Comparison of ENCODE assay signal across 10 mouse cellular contexts in the genomic region with DNA sequence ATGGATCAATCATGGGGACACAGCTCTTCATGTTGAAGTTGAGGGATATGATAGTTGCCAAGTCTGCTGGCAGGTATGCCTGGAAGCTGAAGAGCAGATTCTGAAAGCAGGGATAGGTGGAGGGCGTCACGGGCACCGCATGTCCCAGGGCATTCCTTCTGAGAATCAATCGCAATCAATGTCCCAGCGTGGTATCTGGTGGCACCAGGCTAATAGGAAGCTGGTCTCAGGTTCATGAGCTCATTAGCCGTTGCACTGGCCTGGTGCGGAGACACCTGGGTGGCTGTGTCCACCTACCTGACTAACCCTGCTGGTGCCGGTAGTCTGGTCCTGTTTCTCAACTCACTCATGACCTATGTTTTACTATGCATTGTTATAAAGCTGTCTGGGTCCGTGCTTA. TPM values are rescaled to one million over a fixed set of nuclear protein-coding genes. Genes with fewer than 3 reads are reported as not detected.
DNase-seq lines count a peak whose midpoint lies in the region; ATAC-seq and TF ChIP-seq lines count a peak whose summit lies in the region.
"Had no signal": no experiment of that assay in that cellular context is flagged by ENCODE, and none has a peak within 500 bp of the region (broad histone marks: within the 10 kb centered on the region; RNA-seq: fewer than 3 reads in every experiment).

No protein-coding gene starts in this region.

- H3K36me3 ChIP-seq in forebrain, embryonic 14.5 days (ENCODE audit: control insufficient read depth, insufficient read depth, low read length) = no peaks in the 10 kb centered on the region
- H3K36me3 ChIP-seq in forebrain, embryonic 15.5 days = no peaks in the 10 kb centered on the region
- H3K36me3 ChIP-seq in kidney, embryonic 14.5 days (ENCODE audit: control insufficient read depth, insufficient read depth, low read length) = no peaks in the 10 kb centered on the region; the same call in 1 of the 2 replicates
- no peaks in the 10 kb centered on the region for H3K36me3 ChIP-seq in kidney, adult 2 months (ENCODE audit: control insufficient read depth, insufficient read depth, low read length)
- peaks cover 14% of the 10 kb centered on the region; the same call in 1 of the 2 replicates for H3K36me3 ChIP-seq in embryonic facial prominence, embryonic 15.5 days
- peaks cover 51% of the 10 kb centered on the region for H3K36me3 ChIP-seq in limb, embryonic 13.5 days

- no peaks in the 10 kb centered on the region for H3K27me3 ChIP-seq in forebrain, embryonic 14.5 days (replicated peaks; ENCODE audit: control insufficient read depth, insufficient read depth, low read length)
- H3K27me3 ChIP-seq in forebrain, embryonic 15.5 days = no peaks in the 10 kb centered on the region
- no peaks in the 10 kb centered on the region for H3K27me3 ChIP-seq in kidney, embryonic 14.5 days (ENCODE audit: control insufficient read depth, insufficient read depth, low read length)
- H3K27me3 ChIP-seq in kidney, adult 2 months (replicated peaks; ENCODE audit: control insufficient read depth, insufficient read depth, low read length) = no peaks in the 10 kb centered on the region
- no peaks in the 10 kb centered on the region for H3K27me3 ChIP-seq in embryonic facial prominence, embryonic 15.5 days
- no peaks in the 10 kb centered on the region for H3K27me3 ChIP-seq in limb, embryonic 13.5 days
- H3K27me3 ChIP-seq: CH12.LX had no signal

- no peaks in the 10 kb centered on the region for H3K4me1 ChIP-seq in forebrain, embryonic 14.5 days (ENCODE audit: control insufficient read depth, insufficient read depth, low read length)
- no peaks in the 10 kb centered on the region for H3K4me1 ChIP-seq in forebrain, embryonic 15.5 days
- H3K4me1 ChIP-seq in kidney, embryonic 14.5 days (ENCODE audit: control insufficient read depth, insufficient read depth, low read length) = 0 out of 2 replicates have a peak, but pooled peaks cover 6% of the 10 kb centered on the region
- H3K4me1 ChIP-seq in kidney, adult 2 months (ENCODE audit: control insufficient read depth, insufficient read depth, low read length) = peaks cover 4% of the 10 kb centered on the region; the same call in 1 of the 2 replicates
- peaks cover 11% of the 10 kb centered on the region; the same call in 1 of the 2 replicates for H3K4me1 ChIP-seq in embryonic facial prominence, embryonic 15.5 days
- peaks cover 28% of the 10 kb centered on the region for H3K4me1 ChIP-seq in limb, embryonic 13.5 days
- H3K4me1 ChIP-seq: heart, embryonic 10.5 days had no signal

- no peak for DNase-seq in forebrain, embryonic 14.5 days (ENCODE audit: low spot score)
- DNase-seq in kidney, adult 2 months = no peak
- no peak for DNase-seq in gastrocnemius, postnatal 14 days

- H3K4me2 ChIP-seq in forebrain, embryonic 14.5 days (ENCODE audit: low read length) = no peak overlapping the region
- no peak overlapping the region for H3K4me2 ChIP-seq in forebrain, embryonic 15.5 days (replicated peaks)
- H3K4me2 ChIP-seq in kidney, embryonic 14.5 days (replicated peaks; ENCODE audit: low read depth, low read length) = no peak overlapping the region
- H3K4me2 ChIP-seq in embryonic facial prominence, embryonic 15.5 days (replicated peaks) = no peak overlapping the region
- peak overlapping the region; percentile 35 for H3K4me2 ChIP-seq in limb, embryonic 13.5 days (replicated peaks)

- H3K9me3 ChIP-seq in forebrain, embryonic 14.5 days (replicated peaks; ENCODE audit: control insufficient read depth, low read length) = no peaks in the 10 kb centered on the region
- H3K9me3 ChIP-seq in forebrain, embryonic 15.5 days = no peaks in the 10 kb centered on the region
- H3K9me3 ChIP-seq in kidney, embryonic 14.5 days (ENCODE audit: control insufficient read depth, low read length) = peaks cover 9% of the 10 kb centered on the region; the same call in 1 of the 2 replicates
- H3K9me3 ChIP-seq in embryonic facial prominence, embryonic 15.5 days (replicated peaks) = no peaks in the 10 kb centered on the region
- H3K9me3 ChIP-seq in limb, embryonic 13.5 days = peaks cover 14% of the 10 kb centered on the region; the same call in 1 of the 2 replicates

- 81% methylated on average over 9 of the region's 9 CpGs for WGBS in forebrain, embryonic 14.5 days
- WGBS in forebrain, embryonic 15.5 days = 79% methylated on average over 9 of the region's 9 CpGs
- 58% methylated on average over 9 of the region's 9 CpGs for WGBS in kidney, embryonic 14.5 days
- WGBS in kidney, adult 2 months = 70% methylated on average over 9 of the region's 9 CpGs
- WGBS in embryonic facial prominence, embryonic 15.5 days = 60% methylated on average over 9 of the region's 9 CpGs
- WGBS in limb, embryonic 13.5 days = 21% methylated on average over 9 of the region's 9 CpGs

- 0 out of 2 replicates have a peak overlapping the region, but pooled peaks have one; percentile 1 for H3K27ac ChIP-seq in forebrain, embryonic 14.5 days (ENCODE audit: low read depth, low read length)
- H3K27ac ChIP-seq in forebrain, embryonic 15.5 days (replicated peaks) = no peak overlapping the region
- H3K27ac ChIP-seq in kidney, embryonic 14.5 days (ENCODE audit: low read depth, low read length) = no peak overlapping the region
- H3K27ac ChIP-seq in kidney, adult 2 months (ENCODE audit: insufficient read depth, low read depth, low read length) = no peak overlapping the region
- H3K27ac ChIP-seq in embryonic facial prominence, embryonic 15.5 days (replicated peaks) = peak overlapping the region; percentile 29; the same call in 1 of the 2 replicates
- peak overlapping the region; percentile 63; the same call in 1 of the 2 replicates for H3K27ac ChIP-seq in limb, embryonic 13.5 days
- H3K27ac ChIP-seq: heart, embryonic 10.5 days; liver, embryonic 14.5 days had no signal

- no peak overlapping the region for H3K9ac ChIP-seq in forebrain, embryonic 14.5 days (ENCODE audit: low read length)
- no peak overlapping the region for H3K9ac ChIP-seq in forebrain, embryonic 15.5 days (replicated peaks)
- H3K9ac ChIP-seq in kidney, embryonic 14.5 days (ENCODE audit: low read depth, low read length) = no peak overlapping the region
- H3K9ac ChIP-seq in embryonic facial prominence, embryonic 15.5 days = no peak overlapping the region
- H3K9ac ChIP-seq in limb, embryonic 13.5 days = peak overlapping the region; percentile 45; the same call in 1 of the 2 replicates
- H3K9ac ChIP-seq: liver, embryonic 14.5 days had no signal

- intact Hi-C loops in gastrocnemius, postnatal 14 days (cut with DNase I; ENCODE audit: low total_unique reads) = loop anchor here (5.0 to 10.0 kb wide), 3 partner anchors 59 to 312 kb away; no protein-coding TSS in a partner anchor

- no peak overlapping the region for H3K4me3 ChIP-seq in forebrain, embryonic 14.5 days (ENCODE audit: low read depth, low read length)
- no peak overlapping the region for H3K4me3 ChIP-seq in forebrain, embryonic 15.5 days
- H3K4me3 ChIP-seq in kidney, embryonic 14.5 days (ENCODE audit: low read length) = no peak overlapping the region
- H3K4me3 ChIP-seq in kidney, adult 2 months (ENCODE audit: insufficient read depth, low read depth, low read length) = no peak overlapping the region
- H3K4me3 ChIP-seq in embryonic facial prominence, embryonic 15.5 days (replicated peaks) = no peak overlapping the region
- H3K4me3 ChIP-seq in limb, embryonic 13.5 days = no peak overlapping the region
- H3K4me3 ChIP-seq: heart, embryonic 10.5 days had no signal

- no peak for TF ChIP-seq POLR2A in kidney, adult 2 months (IDR thresholded peaks at IDR 0.05; ENCODE audit: low read depth, low read length)

- TF ChIP-seq CTCF in kidney, adult 2 months (conservative IDR thresholded peaks at IDR 0.05; ENCODE audit: insufficient read depth, insufficient read length, low read depth, low read length) = no peak

- peak; percentile 29; the same call in 1 of the 2 replicates for ATAC-seq in forebrain, embryonic 14.5 days
- no peak for ATAC-seq in forebrain, embryonic 15.5 days (replicated peaks)
- peak; percentile 33; the same call in 1 of the 2 replicates for ATAC-seq in kidney, embryonic 14.5 days (ENCODE audit: low FRiP score, low TSS enrichment)
- no peak for ATAC-seq in embryonic facial prominence, embryonic 15.5 days (ENCODE audit: insufficient number of reproducible peaks, low FRiP score, low TSS enrichment, low read depth)
- no peak; the same call in 1 of the 2 replicates for ATAC-seq in limb, embryonic 13.5 days (ENCODE audit: low FRiP score, low read depth)

RNA-seq across cellular contexts. Expression of gene Prickle1, which starts 19.3 kb away (rescaled TPM):
- polyA plus RNA-seq in forebrain, embryonic 14.5 days (2014; fragmentation: Nextera tagmentation; extraction: Ambion mirVana) = 11.0 and 15.6 TPM in 2 replicates
- polyA plus RNA-seq in forebrain, embryonic 15.5 days (2015; fragmentation: Nextera tagmentation; extraction: Ambion mirVana) = 13.9 and 18.0 TPM in 2 replicates
- 12.6 and 27.7 TPM in 2 replicates for polyA plus RNA-seq in kidney, embryonic 14.5 days (2014; fragmentation: Nextera tagmentation; extraction: Ambion mirVana)
- 5.9 and 6.1 TPM in 2 replicates for polyA plus RNA-seq in kidney, adult 2 months (2012; rRNA removed)
- polyA plus RNA-seq in embryonic facial prominence, embryonic 15.5 days (2015; fragmentation: Nextera tagmentation; extraction: Ambion mirVana) = 40.2 TPM in 2 replicates
- polyA plus RNA-seq in limb, embryonic 13.5 days (2015; fragmentation: Nextera tagmentation; extraction: Ambion mirVana) = 56.8 and 57.2 TPM in 2 replicates
- 1 to 10 TPM; 6.0 TPM for total RNA-seq in gastrocnemius, postnatal 14 days (2021)

Comparison
In these comparisons a context has a peak if more than half of its experiments do, and no peak if none do; other contexts are left out.
1. ATAC-seq: peak in forebrain, embryonic 14.5 days (single experiment) and kidney, embryonic 14.5 days (single experiment); none in forebrain, embryonic 15.5 days (single experiment), embryonic facial prominence, embryonic 15.5 days (single experiment) and limb, embryonic 13.5 days (single experiment).
2. H3K27ac ChIP-seq: peak in forebrain, embryonic 14.5 days (single experiment), embryonic facial prominence, embryonic 15.5 days (single experiment) and limb, embryonic 13.5 days (single experiment); none in forebrain, embryonic 15.5 days (single experiment), kidney, embryonic 14.5 days (single experiment) and kidney, adult 2 months (single experiment).